Mouse (Mus musculus) megakaryocyte progenitor cell, adult 5-6 weeks (primary cell): ENCODE data around the gene A630023A22Rik. TPM values are rescaled to one million over a fixed set of nuclear protein-coding genes. Genes with fewer than 3 reads are reported as not detected.

ENCODE experiments used
- ATAC-seq: replicated peaks from 2 replicates; pipeline ENCODE4 v1.8.0; 2016; ENCODE audit warnings: mild to moderate bottlenecking, moderate TSS enrichment, inconsistent platforms; ENCODE audit not compliant: poor library complexity
- total RNA-seq, 2 experiments: library from RNA; stranded (forward) in 1 of 2; stranded (reverse) in 1 of 2; fragments of 157-497, 149-512 nt in 1 of 2; fragments of 200-1000 nt in 1 of 2; gene quantifications; 2 replicates each; pipeline versions ENCODE4 v1.2.3 to v1.2.4; 2015 to 2017

A630023A22Rik gene
- total RNA-seq, 2 experiments from 2014 or later: not detected

GRCm38 (mm10) chr14:34087856-34088398, 14.6 kb downstream of the A630023A22Rik start:
- no peak for ATAC-seq

GRCm38 (mm10) chr14:34086806-34087205, 15.7 kb downstream of the A630023A22Rik start:
- no peak for ATAC-seq

DNA sequence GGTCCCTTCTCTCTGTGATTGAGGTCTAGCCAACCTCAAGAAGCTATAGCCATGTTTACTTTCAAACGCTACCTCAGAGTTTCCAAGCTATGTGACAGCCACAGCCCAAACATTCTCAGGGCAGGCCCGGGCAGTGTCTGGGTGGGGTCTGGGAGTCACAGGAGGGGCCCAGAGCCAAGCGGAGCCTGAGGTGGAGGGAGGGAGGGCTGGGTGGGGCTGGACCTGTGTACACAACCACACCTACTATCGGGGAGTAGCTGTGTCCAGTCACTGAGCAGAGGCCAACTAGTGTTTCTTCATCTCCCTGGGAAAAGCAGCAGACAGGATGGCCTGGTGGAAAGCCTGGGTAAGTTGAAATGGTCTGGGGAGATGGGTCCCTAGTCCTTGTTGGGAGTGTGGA, 16.8 kb downstream of the A630023A22Rik start, which contains the start of gene Anxa8:
TSS of gene Anxa8 (plus strand) at position 251 of the 400 bp plus-strand sequence.
- ATAC-seq: no peak

GRCm38 (mm10) chr14:34080321-34080997, 22.1 kb downstream of the A630023A22Rik start:
- peak; percentile 97 for ATAC-seq

DNA sequence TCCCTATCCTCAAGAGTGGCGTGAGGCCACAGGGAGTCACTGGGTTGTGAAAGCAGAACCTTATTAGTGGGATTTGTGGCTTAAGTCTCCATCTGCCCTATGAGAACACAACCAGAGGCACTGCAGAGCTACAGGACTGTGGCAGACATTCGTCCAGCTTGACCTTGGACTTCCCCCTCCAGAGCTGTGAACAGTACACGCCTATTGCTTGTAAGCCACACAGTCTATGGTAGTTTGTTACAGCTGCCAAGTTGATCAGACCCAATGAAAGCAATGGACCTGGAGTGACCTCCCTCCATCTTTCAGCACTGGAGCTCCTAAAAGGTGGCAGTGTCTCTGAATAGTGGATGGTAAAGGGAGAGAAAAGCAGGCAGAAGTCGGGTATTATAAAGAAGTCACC, 24.3 kb downstream of the A630023A22Rik start:
- no peak for ATAC-seq

- no peak for ATAC-seq
Measured at GRCm38 (mm10) chr14:34077222-34077621, 25.3 kb downstream of the A630023A22Rik start.

GRCm38 (mm10) chr14:34075346-34075745, 27.2 kb downstream of the A630023A22Rik start:
- ATAC-seq: no peak

DNA sequence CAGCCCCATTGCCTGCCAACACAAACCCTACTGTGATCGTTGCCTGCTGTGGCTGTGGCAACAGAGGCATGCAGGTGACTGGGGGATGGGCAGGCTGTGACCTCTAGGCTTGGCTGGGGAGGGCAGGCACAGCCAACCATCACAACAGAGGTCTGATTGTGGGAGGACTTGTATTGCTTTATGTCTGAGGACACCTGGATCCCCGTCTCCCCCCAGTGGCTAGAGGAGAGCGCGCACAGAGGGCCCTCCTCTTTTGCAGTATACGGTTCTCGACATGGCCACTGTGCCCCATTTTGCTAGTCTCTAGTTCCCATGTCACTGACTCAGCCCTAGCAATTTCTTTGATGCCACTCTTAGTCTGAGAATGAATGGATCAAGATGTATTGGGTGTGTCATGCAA, 30.9 kb downstream of the A630023A22Rik start:
- ATAC-seq: no peak

- no peak for ATAC-seq
Measured at GRCm38 (mm10) chr14:34052516-34052915, 50.0 kb downstream of the A630023A22Rik start, which contains the start of gene Antxrl. Gene Antxrl (plus strand): TSS chr14:34052707.

GRCm38 (mm10) chr14:34050101-34050779, 52.3 kb downstream of the A630023A22Rik start:
- no peak for ATAC-seq

DNA sequence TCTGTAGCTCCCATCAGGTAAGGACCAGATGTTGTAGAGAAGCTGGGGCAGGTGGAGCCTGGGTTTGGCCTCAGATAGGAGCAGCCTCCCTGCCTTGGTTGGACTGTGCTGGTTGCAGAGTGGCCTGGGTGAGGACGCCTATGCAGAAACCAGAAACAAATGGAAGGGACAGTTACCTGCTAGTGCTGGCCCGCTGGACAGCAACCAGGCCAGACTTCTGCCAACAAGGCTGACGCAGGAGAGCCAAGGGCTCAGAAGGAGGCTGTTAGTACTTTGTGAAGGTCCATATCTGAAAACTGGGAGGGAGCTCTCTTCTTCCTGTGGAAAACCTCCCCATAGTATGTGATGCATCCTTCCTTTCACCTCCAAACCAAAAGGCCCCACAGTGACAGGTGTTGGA, 59.2 kb downstream of the A630023A22Rik start:
- no peak for ATAC-seq

DNA sequence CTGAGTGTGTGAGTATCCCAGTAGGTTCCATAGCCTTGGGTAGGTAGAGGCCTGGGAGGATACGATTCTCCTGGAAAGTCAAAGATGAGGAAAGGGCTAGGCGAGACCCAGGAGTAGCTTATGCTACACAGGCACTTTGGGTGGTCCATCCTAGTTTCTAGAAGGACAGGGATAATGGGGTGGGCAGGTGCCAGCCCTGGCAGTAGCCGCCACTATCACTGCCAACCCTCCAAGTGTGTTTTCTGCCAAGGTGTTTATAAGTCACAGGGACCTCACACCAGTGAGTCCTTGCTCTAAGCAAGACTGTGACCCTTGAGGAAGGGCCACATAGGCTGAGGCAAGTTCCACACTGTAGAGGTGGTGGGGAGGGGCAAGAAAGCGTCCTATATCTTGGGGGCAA, 61.3 kb downstream of the A630023A22Rik start:
- no peak for ATAC-seq

- no peak for ATAC-seq
Measured at GRCm38 (mm10) chr14:34033841-34034610, 68.5 kb downstream of the A630023A22Rik start.

GRCm38 (mm10) chr14:34026710-34027109, 75.8 kb downstream of the A630023A22Rik start:
- no peak for ATAC-seq

GRCm38 (mm10) chr14:34016938-34017337, 85.6 kb downstream of the A630023A22Rik start:
- no peak for ATAC-seq

GRCm38 (mm10) chr14:34016381-34016780, 86.2 kb downstream of the A630023A22Rik start, which contains the start of gene Gm5460:
Gene Gm5460 (plus strand): TSS chr14:34016758.
- no peak for ATAC-seq

- no peak for ATAC-seq
Measured at GRCm38 (mm10) chr14:34015063-34015462, 87.5 kb downstream of the A630023A22Rik start, which contains the start of gene Gm30083. Gene Gm30083 (minus strand): TSS chr14:34015182.

GRCm38 (mm10) chr14:34002358-34002757, 100.2 kb downstream of the A630023A22Rik start:
- no peak for ATAC-seq

DNA sequence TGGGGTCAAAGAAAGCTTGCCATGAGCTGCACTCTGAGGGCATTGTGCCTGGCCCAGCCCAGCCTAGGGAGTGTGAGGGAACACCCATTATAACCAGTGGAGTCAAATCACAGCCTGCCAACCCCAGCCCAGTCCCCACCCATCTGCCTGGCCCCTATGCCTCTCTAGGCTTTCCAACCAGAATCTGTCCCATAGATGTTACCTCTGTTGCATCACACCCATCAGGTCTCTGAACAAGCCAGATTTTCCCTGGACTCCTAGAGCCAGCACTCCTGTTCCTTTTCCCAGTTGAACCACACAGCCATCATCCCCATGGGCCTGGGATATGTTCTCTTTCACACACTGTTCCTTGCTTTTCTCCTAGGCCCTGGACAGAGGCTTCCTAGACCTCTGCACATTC, 101.1 kb downstream of the A630023A22Rik start:
- no peak for ATAC-seq
